Mouse (Mus musculus): ENCODE data around the gene Hes5. TPM values are rescaled to one million over a fixed set of nuclear protein-coding genes. Genes with fewer than 3 reads are reported as not detected.
A peak's percentile ranks its signal among the peaks of the same experiment; 100 is the strongest.

Gene Hes5
- 0.70 TPM in 1 of 2 replicates, not detected in the other for polyA plus RNA-seq (2016; fragmentation: Nextera tagmentation; extraction: Ambion mirVana)

DNA sequence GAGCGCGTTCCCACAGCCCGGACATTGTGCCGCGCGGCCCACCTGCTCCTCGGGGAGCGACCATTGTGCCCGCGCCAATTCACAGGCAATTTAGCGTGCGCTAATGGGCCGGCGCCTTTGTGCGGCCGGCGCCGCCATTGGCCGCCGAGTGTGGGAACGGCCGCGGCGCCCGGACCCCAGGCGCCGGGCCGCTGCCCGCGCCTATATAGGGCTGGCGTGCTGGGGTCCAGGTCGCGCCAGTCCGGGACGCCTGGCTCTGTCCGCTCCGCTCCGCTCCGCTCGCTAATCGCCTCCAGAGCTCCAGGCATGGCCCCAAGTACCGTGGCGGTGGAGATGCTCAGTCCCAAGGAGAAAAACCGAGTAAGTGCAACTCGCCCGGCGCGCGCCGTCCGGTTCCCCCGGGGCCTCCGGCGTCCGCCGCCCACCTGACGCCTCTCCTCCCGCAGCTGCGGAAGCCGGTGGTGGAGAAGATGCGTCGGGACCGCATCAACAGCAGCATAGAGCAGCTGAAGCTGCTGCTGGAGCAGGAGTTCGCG lies at the start of gene Hes5:
Gene Hes5, plus strand, starts transcription at position 234 of the 536 bp plus-strand sequence.
- Histone ChIP-seq H3K4me3 (peak within 1 kb of the TSS; percentile 48), H3K4me1 (replicated peaks) (peaks cover 48% of the 10 kb centered on the region), H3K27me3 (replicated peaks) (peaks cover 75% of the 10 kb centered on the region), H3K4me2 (peak within 1 kb of the TSS; percentile 72), H3K9me3 (replicated peaks) (no peaks in the 10 kb centered on the region), H3K9ac (peak within 1 kb of the TSS; percentile 58), H3K36me3 (no peaks in the 10 kb centered on the region), H3K27ac (ENCODE audit: poor library complexity, severe bottlenecking) (no peak within 1 kb of the TSS)
- no peak for ATAC-seq (ENCODE audit: insufficient number of reproducible peaks, low FRiP score)
- WGBS, result under 1% methylated on average over 61 of the region's 65 CpGs

DNA sequence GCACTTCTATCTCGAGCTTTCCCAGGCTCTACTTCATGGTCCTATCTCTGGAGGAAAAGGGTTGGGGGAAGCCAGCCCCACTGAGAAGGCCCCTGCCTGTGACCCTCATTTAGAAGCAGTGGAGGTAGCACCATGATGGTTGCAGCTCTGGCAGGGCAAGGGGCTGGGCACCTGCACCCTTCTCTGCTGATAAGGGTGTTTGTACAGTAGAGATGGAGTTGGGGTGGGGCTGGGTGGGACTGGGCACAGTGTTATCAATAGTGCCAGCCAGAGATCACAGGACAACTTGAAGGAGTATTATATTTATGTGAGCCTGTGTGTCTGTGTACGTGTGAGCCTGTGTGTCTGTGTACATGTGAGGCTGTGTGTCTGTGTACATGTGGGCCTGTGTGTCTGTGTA lies 49.1 kb upstream of the Hes5 start:
- H3K4me2 ChIP-seq, result no peak overlapping the region
- H3K36me3 ChIP-seq, result no peaks in the 10 kb centered on the region
- H3K27ac ChIP-seq (ENCODE audit: poor library complexity, severe bottlenecking), result no peak overlapping the region
- H3K9ac ChIP-seq, result no peak overlapping the region
- no peaks in the 10 kb centered on the region for H3K9me3 ChIP-seq (replicated peaks)
- peak; percentile 87 for ATAC-seq (ENCODE audit: insufficient number of reproducible peaks, low FRiP score)
- no peaks in the 10 kb centered on the region for H3K27me3 ChIP-seq (replicated peaks)
- 52% methylated on average over 2 of the region's 2 CpGs for WGBS
- peaks cover 14% of the 10 kb centered on the region for H3K4me1 ChIP-seq (replicated peaks)
- no peak overlapping the region for H3K4me3 ChIP-seq

DNA sequence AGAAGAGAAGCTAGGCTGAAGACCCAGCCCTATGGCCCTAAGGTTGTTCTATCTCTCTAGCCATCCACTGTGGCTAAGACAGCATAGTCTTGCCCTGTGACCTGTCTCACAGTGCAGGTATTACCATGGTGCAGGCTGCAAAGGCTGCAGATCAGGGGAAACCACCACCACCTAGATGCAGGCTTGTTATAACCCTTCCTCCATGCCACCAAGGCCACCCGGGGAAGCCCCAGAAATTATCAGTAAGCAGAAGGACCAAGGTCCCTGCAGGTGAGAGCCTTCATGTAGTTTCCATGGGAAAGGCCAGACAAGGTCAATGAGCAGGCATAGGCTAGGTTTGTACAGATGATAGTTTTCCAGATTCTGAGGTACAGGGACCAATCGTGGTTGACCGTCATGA lies 46.9 kb upstream of the Hes5 start:
- 90% methylated on average over 3 of the region's 3 CpGs for WGBS
- Histone ChIP-seq H3K9ac (no peak overlapping the region), H3K36me3 (no peaks in the 10 kb centered on the region), H3K4me1 (replicated peaks) (peaks cover 12% of the 10 kb centered on the region), H3K27me3 (replicated peaks) (no peaks in the 10 kb centered on the region), H3K4me3 (no peak overlapping the region), H3K4me2 (no peak overlapping the region), H3K9me3 (replicated peaks) (no peaks in the 10 kb centered on the region), H3K27ac (ENCODE audit: poor library complexity, severe bottlenecking) (no peak overlapping the region)
- no peak for ATAC-seq (ENCODE audit: insufficient number of reproducible peaks, low FRiP score)

DNA sequence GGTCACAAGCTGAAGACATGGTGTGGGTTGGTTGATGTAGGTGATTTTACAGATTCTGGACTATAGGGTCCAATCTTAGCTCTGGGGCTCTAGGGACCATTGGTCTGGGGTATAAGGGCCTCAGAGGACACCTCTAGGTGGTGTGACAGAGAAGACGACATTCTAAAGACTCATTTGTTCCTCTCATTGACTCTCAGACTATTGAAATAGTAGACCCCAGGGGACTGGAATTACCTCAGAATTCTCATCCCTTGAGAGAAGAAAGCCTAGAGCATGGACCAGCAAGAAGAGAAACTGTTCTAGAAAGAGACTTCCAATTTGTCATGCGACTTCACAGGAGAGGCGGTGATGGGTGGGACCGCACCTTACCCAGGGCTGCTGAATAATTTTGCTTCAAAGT lies 46.5 kb upstream of the Hes5 start:
- H3K36me3 ChIP-seq, result no peaks in the 10 kb centered on the region
- H3K4me3 ChIP-seq, result no peak overlapping the region
- 97% methylated on average over 4 of the region's 4 CpGs for WGBS
- H3K27me3 ChIP-seq (replicated peaks), result no peaks in the 10 kb centered on the region
- H3K4me1 ChIP-seq (replicated peaks), result peaks cover 12% of the 10 kb centered on the region
- no peaks in the 10 kb centered on the region for H3K9me3 ChIP-seq (replicated peaks)
- no peak overlapping the region for H3K9ac ChIP-seq
- no peak overlapping the region for H3K4me2 ChIP-seq
- H3K27ac ChIP-seq (ENCODE audit: poor library complexity, severe bottlenecking), result no peak overlapping the region
- ATAC-seq (ENCODE audit: insufficient number of reproducible peaks, low FRiP score), result no peak

DNA sequence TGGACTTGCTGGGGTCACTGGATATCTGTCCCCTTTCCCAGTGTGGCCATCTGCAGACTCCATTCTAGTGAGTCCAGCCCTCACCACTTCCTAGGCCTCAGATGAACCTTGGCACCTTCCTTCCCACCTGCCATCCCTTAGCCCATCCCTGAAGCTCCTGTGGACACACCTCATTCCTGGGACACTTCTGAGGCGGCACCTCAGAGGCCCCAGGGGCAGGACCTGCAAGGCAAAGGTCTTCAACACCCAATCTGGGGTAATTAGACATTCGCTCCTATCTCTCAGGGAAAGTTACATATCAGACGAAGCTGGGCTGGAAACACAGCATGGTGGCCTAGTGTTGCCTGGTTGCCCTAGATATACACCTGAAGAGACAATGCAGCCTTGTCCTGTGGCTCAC lies 46.0 kb upstream of the Hes5 start:
- peaks cover 12% of the 10 kb centered on the region for H3K4me1 ChIP-seq (replicated peaks)
- no peak overlapping the region for H3K27ac ChIP-seq (ENCODE audit: poor library complexity, severe bottlenecking)
- no peak overlapping the region for H3K9ac ChIP-seq
- 69% methylated on average over 3 of the region's 3 CpGs for WGBS
- no peak overlapping the region for H3K4me2 ChIP-seq
- no peaks in the 10 kb centered on the region for H3K9me3 ChIP-seq (replicated peaks)
- no peaks in the 10 kb centered on the region for H3K27me3 ChIP-seq (replicated peaks)
- no peak overlapping the region for H3K4me3 ChIP-seq
- no peaks in the 10 kb centered on the region for H3K36me3 ChIP-seq
- ATAC-seq (ENCODE audit: insufficient number of reproducible peaks, low FRiP score), result no peak

DNA sequence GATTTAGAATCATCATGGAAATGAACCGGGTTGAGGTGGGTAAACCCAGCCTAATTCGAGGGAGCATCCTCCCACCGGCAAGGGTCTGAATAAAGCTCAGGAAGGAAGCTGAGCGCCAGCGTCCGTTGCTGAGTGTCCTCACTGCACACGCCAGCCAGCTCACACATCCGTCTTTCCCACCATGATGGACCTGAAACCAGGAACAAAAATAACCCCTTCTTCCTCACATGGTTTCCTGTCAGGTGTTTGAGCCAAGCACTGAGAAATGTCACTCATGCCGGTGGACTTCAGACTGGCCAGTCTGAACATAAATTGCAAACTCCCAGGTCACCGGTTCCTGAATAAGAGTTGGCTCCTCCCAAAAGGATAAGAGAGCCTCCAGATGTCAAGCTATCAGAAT lies 45.4 kb upstream of the Hes5 start:
- H3K9ac ChIP-seq, result no peak overlapping the region
- no peaks in the 10 kb centered on the region for H3K9me3 ChIP-seq (replicated peaks)
- no peaks in the 10 kb centered on the region for H3K36me3 ChIP-seq
- 54% methylated on average over 10 of the region's 10 CpGs for WGBS
- no peak for ATAC-seq (ENCODE audit: insufficient number of reproducible peaks, low FRiP score)
- no peak overlapping the region for H3K4me3 ChIP-seq
- H3K4me1 ChIP-seq (replicated peaks), result peaks cover 10% of the 10 kb centered on the region
- no peak overlapping the region for H3K4me2 ChIP-seq
- no peak overlapping the region for H3K27ac ChIP-seq (ENCODE audit: poor library complexity, severe bottlenecking)
- H3K27me3 ChIP-seq (replicated peaks), result no peaks in the 10 kb centered on the region

DNA sequence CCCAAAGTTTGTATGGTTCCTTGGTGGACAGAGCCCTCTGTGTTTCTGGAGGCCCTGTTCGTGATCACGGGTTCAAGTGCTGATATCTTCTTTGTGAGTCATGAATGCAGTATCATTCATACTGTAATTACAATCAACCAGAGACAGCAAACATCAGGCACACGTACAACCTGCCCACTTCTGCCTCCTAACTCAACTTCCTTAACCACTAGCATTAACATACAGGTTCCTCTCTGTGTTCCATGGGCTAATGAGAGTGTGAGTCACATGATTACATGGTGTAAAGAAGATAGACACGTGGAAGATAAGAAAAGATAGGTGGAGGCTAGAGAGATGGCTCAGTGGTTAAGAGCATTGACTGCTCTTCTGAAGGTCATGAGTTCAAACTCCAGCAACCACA lies 44.1 kb upstream of the Hes5 start:
- Histone ChIP-seq H3K4me1 (replicated peaks) (no peaks in the 10 kb centered on the region), H3K27ac (ENCODE audit: poor library complexity, severe bottlenecking) (no peak overlapping the region), H3K9me3 (replicated peaks) (no peaks in the 10 kb centered on the region), H3K4me3 (no peak overlapping the region), H3K36me3 (no peaks in the 10 kb centered on the region), H3K27me3 (replicated peaks) (no peaks in the 10 kb centered on the region), H3K9ac (no peak overlapping the region), H3K4me2 (no peak overlapping the region)
- WGBS, result 66% methylated on average over 4 of the region's 4 CpGs
- ATAC-seq (ENCODE audit: insufficient number of reproducible peaks, low FRiP score), result no peak

DNA sequence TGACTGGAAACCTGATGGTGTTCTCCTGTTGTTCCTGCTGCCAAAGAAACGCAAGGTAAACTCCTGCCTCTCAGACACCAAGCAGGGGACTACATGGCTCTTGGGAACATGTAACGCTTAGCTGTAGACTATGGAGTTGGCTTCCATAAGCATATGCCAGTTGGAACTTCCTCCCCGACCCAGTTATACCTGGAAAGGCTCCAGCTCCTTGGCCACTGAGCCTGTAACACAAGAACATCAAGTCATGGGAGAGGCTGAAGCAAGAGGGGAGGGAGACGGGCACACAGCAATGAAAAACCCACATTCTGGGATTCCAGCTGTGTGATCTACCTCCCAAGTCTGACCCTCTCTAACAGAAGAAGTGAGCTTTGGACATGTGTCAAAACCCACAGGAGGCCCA lies 38.4 kb upstream of the Hes5 start:
- 77% methylated on average over 4 of the region's 4 CpGs for WGBS
- Histone ChIP-seq H3K36me3 (no peaks in the 10 kb centered on the region), H3K27me3 (replicated peaks) (no peaks in the 10 kb centered on the region; the same call in 1 of the 2 replicates), H3K4me2 (no peak overlapping the region), H3K27ac (ENCODE audit: poor library complexity, severe bottlenecking) (no peak overlapping the region), H3K9ac (no peak overlapping the region), H3K9me3 (replicated peaks) (0 out of 2 replicates have a peak, but pooled peaks cover 4% of the 10 kb centered on the region), H3K4me3 (no peak overlapping the region), H3K4me1 (replicated peaks) (peaks cover 6% of the 10 kb centered on the region)
- no peak for ATAC-seq (ENCODE audit: insufficient number of reproducible peaks, low FRiP score)

DNA sequence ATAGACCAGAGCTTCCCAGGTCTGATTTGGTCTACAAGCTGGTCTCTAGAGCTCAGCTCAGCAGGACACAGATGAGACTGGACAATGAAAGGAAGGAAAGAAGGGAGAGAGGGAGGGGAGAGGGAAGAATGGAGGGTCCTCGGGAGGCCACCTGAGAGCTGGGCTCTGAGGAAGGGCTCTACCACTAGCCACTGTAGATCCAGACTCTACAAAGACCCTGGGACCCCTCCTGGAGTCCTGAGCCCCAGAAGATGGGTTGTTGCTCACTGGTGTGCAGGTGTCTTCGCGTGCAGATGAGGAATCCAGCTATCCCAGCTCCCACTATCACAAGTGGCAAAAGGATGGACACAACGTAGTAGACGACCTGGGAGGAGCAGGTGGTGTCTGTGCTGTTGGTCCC lies 37.8 kb upstream of the Hes5 start:
- 80% methylated on average over 5 of the region's 5 CpGs for WGBS
- no peaks in the 10 kb centered on the region for H3K36me3 ChIP-seq
- no peak overlapping the region for H3K9ac ChIP-seq
- no peak overlapping the region for H3K27ac ChIP-seq (ENCODE audit: poor library complexity, severe bottlenecking)
- H3K4me3 ChIP-seq, result no peak overlapping the region
- peaks cover 12% of the 10 kb centered on the region for H3K4me1 ChIP-seq (replicated peaks)
- 0 out of 2 replicates have a peak, but pooled peaks cover 4% of the 10 kb centered on the region for H3K9me3 ChIP-seq (replicated peaks)
- H3K27me3 ChIP-seq (replicated peaks), result no peaks in the 10 kb centered on the region; the same call in 1 of the 2 replicates
- no peak for ATAC-seq (ENCODE audit: insufficient number of reproducible peaks, low FRiP score)
- no peak overlapping the region for H3K4me2 ChIP-seq

DNA sequence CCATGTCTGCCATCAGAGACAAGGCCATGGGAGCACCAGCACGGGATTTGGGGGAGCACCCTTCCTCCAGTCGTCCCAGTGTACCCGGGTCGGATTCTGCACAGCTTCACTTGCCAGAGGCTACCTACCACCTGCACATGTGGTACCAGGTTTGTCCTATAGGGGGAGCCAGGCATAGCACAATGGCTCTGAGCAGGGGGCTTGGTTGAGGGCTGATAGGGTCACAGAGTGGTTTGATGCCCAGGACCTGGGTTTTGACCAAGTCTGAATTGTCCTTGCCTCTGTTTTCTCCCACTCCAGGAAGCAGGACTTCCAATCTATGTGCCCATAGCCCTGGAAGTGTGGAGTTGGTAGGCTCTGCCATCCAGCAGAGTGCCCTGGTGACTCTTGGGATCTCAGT lies 35.3 kb upstream of the Hes5 start:
- no peak for ATAC-seq (ENCODE audit: insufficient number of reproducible peaks, low FRiP score)
- 40% methylated on average over 4 of the region's 4 CpGs for WGBS

DNA sequence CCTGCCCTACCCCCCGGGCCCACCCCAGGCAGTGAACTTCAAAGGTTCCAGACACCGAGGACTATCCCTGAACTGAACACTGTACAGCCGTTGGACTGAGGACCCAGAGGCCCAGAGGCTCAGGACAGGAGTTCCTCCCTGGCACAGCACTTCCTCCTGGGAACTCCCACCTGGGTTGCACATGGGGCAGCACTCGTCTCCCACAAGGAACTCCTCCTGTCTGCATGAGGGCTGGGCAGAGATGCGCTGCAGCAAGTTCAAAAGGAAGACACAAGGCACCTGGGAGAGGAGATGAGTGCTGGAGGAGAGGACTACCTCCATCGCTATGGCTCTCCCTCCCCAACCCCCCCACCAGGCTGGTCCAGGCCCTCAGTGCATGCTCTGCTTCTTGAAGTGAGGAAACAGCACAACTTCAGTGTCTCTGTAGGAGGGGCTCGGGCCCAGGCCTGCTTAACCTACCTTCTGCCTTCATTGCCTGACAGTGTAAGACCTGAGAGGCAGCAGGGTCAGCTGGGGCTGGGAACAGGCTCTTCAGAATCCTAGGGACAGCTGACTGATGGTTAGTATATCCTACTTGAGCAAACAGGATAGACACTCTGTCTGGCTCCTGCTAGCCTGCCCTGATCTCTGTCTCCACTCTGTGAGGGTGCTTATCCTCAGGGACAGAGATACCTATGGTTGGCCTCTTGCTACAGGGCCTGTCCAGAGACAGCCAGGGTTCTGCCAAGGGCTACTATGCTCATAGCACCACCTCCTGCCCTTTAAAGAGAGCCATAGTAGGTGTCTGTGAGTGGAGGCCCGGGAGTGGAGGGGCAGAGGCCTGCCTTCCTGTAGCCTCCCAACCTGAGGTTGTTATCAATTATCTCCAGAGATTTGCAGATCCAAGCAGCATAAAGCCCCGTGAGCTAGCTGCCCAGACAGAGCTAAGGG lies 33.5 kb upstream of the Hes5 start:
- Histone ChIP-seq H3K9me3 (replicated peaks) (0 out of 2 replicates have a peak, but pooled peaks cover 4% of the 10 kb centered on the region), H3K4me3 (peak overlapping the region; percentile 22), H3K27ac (ENCODE audit: poor library complexity, severe bottlenecking) (peak overlapping the region; percentile 1; the same call in 1 of the 2 replicates), H3K4me2 (peak overlapping the region; percentile 46), H3K4me1 (replicated peaks) (peaks cover 21% of the 10 kb centered on the region), H3K9ac (peak overlapping the region; percentile 52), H3K36me3 (no peaks in the 10 kb centered on the region), H3K27me3 (replicated peaks) (no peaks in the 10 kb centered on the region; the same call in 1 of the 2 replicates)
- WGBS, result 55% methylated on average over 9 of the region's 9 CpGs
- peak; percentile 44 for ATAC-seq (ENCODE audit: insufficient number of reproducible peaks, low FRiP score)

More for the DNA sequence above, 35.3 kb upstream of the Hes5 start:
- Histone ChIP-seq H3K27me3 (replicated peaks) (no peaks in the 10 kb centered on the region; the same call in 1 of the 2 replicates), H3K9ac (no peak overlapping the region), H3K36me3 (no peaks in the 10 kb centered on the region), H3K9me3 (replicated peaks) (0 out of 2 replicates have a peak, but pooled peaks cover 4% of the 10 kb centered on the region), H3K4me2 (peak overlapping the region; percentile 46; the same call in 1 of the 2 replicates), H3K4me1 (replicated peaks) (peaks cover 21% of the 10 kb centered on the region), H3K27ac (ENCODE audit: poor library complexity, severe bottlenecking) (no peak overlapping the region), H3K4me3 (no peak overlapping the region)

Data from heart, embryonic 12.5 days (tissue).